Mouse (Mus musculus): Measurements from ENCODE around the gene C530025M09Rik.

Gene C530025M09Rik

GRCm38 (mm10) chr2:149804599-149805140, 26.3 kb downstream of the C530025M09Rik start:
- DNase-seq (ENCODE audit: inconsistent age in 2 of 2, low spot score in 1 of 2) = no peak

- no peak for DNase-seq (ENCODE audit: inconsistent age in 2 of 2, low spot score in 1 of 2)
These were observed 32.4 kb downstream of the C530025M09Rik start for GRCm38 (mm10) chr2:149798613-149799012.

Data from adrenal gland, adult (tissue).